Mouse (Mus musculus) left cerebral cortex, adult 8-10 months (tissue): ENCODE measurements at regions not wholly inside any gene's neighbourhood (a gene's known extent, or its start where the extent isn't known, plus 50 kb on each side); places are given as distances from the start of the nearest gene placed in this dataset.

Experiments used
- DNase-seq, 2 experiments: peaks; one replicate each; pipeline ENCODE4 v3.0.0; 2022; ENCODE audit warnings: low spot score in 2 of 2

DNA sequence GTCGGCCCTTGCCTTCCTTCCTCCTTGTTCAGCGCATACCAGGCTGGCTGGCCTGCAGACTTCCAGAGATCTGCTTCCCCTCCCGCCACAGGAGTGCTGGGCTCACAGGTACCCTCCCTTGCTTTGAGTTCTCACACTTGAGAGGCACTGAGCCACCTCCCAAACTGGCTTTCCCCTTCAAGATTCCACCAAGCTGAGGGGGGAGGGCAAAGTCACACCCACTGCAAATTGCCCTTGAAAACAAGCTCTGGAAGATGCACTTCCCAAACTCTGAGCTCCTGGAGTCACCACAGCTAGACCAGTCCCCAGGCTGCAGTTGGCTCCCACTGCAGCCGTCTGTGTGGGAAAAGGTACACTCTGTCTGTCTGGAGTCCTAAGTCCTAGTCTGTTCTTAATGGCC is 142.1 kb upstream of the Slc22a12 start:
- DNase-seq, result no peak

DNA sequence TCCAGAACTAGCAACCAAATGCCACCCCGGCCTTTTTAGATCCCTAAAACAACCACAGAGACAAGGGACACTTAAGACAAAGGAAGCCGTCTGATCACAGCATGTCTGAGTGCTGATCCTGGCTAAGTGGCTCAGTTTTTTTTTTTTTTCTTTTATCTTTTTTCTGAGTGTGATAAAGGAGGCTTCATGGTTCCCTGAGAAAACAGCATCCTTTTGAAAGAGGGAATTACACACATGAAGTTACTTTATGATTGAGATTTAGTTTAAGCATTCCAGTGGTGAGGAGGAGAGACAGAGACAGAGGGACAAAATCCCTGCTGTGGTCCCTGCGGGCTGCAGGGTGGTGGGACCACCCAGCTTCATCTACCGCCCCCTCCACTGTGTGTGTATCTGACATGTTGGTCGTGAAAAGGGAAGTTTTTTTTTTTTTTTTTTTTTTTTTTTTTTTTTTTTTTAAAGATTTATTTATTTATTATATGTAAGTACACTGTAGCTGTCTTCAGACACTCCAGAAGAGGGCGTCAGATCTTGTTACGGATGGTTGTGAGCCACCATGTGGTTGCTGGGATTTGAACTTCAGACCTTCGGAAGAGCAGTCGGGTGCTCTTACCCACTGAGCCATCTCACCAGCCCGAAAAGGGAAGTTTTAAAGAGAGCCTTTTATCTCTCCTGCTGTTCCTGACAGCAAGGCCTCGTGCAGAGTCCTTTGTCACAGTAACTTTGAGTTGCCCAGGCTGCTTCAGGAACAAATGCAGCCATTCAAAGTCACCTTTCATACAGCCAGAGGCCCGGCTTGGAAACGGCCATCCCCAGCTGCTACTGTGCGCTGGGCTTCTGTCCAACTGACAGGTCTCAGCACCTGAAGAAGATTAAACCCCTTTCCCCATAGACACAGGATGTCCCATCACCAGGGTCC is 136.8 kb upstream of the Slc22a12 start:
- DNase-seq, result no peak

GRCm38 (mm10) chr19:6677511-6677910 is 134.7 kb upstream of the Slc22a12 start:
- no peak for DNase-seq

DNA sequence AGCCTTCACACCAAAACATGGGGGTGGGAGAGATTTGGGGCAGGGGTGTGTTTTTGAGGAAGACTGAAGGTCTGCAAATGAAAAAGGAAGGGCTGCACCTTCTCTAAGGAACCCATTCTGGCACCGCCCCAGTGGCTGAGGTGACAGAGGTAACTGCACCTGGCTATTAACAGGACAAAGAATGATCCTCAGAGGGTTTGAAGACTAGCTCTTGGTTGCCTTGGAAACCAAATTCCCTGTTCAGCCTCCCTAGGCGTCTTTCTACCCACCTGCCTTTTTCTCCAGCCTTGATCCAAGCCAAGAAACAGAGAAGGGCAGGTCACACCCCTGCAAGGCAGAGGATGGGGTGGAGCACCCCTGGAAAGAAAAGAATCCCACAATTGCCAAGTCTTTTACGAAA is 132.8 kb upstream of the Slc22a12 start:
- DNase-seq, result no peak

DNA sequence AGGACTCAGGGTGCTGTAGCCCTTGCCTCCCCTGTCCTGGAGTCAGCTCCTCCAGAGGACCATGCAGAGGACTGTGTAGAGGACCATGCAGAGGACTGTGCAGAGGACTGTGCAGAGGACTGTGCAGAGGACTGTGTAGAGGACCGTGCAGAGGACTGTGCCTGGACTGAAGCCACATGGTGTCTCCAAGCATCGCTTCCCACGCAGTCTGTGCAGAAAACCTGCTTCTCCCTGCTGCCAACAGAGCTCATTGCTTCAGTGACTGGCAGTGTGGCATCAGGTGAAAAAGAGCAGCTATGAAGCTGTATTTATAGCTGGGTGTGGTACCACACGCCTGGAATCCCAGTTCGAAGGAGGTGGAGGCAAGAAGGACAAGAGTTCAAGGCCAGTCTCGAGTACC is 128.9 kb upstream of the Slc22a12 start:
- DNase-seq, result peak; percentile 30 to 83

DNA sequence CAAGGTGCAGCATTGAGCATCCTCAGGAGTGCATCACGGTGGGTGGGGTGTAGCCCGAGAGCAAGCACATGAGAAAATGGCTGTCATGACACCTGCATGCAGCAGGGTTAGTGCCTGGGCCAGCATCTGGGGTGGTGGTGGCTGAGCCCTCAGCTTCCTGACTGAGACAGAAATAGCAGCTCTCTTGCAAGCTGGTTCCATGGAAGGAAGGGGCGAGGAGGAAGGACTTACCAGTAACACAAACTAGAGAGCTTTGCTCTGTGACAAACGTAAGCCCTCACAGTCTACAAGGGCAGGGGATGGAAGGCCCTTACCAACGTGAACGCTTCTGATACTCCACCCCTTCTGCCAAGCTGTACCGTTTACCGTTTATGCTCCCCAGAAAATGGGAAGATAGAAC is 127.0 kb upstream of the Slc22a12 start:
- no peak for DNase-seq

GRCm38 (mm10) chr19:6668545-6668944 is 125.7 kb upstream of the Slc22a12 start:
- no peak for DNase-seq

DNA sequence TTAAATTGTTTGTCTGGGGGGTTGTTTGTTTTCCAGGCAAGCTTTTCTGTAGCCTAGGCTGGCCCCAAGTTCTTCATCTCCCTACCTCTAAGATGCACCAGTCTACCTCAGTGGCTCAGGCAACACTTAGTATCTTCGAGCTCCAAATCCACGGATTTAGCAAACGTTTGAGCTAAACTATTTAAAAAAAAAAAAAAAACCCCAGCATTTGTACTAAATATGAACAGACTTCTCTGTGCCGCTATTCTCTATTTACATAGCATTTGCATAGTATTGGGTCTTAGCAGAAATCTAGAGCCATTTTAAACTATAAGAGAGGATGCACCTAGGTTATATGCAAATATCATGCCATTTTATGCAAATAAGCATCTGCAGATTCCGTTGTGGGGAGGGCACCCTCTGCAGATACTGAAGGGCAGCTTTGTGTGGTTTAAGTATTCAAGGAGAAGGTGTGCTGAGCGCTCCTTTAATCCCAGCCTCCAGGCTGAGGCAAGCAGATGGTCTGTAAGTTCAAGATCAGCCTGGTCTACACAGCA is 123.4 kb upstream of the Slc22a12 start:
- no peak for DNase-seq

DNA sequence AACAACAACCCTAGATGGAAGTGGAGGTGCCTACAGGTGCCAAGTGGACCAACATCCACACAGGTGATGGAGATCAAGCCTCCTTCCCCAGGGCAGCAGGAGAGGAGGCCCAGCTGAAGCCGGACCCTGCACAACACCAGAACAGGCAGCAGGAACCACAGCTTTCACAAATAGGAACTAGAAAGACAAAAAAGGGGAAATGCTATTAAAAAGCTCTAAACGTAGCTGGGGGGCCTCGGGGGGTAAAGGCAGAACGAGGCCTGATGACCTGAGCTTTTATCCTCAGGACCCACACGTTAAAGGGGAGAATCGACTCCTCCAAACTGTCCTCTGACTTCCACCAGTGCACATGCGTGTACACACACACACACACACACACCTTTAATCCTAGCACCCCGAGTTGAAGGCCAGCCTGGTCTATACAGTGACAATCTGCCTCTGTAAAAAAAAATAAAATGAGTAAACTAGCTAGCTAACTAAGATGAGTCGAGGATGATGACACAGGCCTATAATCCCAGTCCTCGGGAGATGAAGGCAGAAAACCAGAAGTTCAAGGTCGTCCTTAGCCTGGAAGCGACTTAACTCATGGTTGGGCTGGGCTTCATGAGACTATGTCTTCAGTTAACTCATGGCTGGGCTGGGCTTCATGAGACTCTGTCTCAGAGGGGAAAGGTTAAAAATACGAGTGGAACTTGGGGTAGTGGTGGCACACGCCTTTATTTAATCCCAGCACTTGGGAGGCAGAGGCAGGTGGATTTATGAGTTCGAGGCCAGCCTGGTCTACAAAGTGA is 122.6 kb upstream of the Slc22a12 start:
- DNase-seq, result no peak

DNA sequence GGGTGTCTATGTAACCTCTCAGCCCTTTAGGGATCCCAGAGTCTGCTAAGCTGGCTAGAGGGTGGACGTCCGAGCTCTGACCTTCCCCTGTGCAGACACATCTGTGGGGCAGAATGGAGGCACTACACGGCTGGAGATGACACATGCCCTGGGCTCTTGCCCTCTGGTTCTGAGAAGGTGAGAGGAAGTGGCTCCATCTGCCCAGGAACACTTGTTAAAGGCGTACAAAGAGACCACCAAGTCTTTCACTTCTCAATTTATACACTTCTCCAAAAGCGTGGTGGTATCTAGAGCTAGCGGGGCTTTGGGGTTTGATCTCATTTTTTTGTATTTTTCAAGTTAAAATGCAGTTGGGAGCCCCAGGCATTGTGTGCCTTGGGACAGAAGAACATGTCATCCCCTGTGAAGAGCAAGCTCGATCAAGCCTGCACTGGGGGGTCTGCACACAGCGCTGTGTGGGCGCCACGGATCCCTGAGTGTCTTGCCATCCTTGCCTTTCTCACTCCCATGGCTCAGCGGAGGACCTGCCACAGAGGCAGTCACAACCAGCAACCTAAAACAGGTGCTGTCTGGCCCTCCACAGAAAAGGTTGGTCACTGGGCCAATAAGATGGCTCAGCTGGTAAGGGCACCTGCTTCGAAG is 121.6 kb upstream of the Slc22a12 start:
- no peak for DNase-seq

- DNase-seq, result peak; percentile 65 to 78
Measured at GRCm38 (mm10) chr19:6663391-6663790, 120.6 kb upstream of the Slc22a12 start.

GRCm38 (mm10) chr19:6662346-6662939 is 119.6 kb upstream of the Slc22a12 start:
- no peak for DNase-seq

- DNase-seq, result no peak
Measured at GRCm38 (mm10) chr19:6661508-6661871, 118.7 kb upstream of the Slc22a12 start.

DNA sequence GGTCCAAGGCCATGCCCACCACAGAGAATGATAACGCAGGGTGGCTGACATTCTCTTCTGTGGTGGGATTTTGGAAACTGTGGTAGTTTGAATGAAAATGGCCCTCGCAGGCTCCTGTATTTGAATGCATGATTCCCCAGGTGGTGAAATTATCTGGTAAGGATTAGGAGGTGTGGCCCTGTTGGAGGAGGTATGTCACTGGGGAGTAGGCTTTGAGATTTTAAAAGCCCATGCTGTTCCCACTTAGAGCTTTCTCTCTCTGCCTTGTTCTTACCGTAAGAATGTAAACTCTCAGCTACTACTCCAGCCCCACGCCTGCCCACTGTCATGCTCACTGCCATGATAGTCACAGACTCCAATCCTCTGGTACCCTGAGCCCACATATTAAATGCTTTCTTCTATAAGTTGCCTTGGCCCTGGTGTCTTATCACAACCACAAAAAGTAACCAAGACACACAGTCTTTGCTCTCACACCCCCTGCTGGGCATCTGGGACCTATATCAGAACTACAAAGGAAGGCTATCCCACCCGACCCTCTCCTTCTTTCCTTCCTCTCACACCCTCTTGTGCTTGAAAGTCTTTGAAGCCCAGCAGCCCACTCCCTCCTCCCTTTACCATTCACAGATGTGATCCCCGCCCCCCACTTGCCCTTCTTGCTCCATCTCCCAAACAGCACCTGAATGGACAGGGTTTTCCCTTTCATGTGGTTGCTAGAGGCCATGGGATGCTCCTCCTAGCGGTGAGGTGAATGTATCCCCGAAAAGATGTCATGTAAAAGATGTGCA is 118.1 kb upstream of the Slc22a12 start:
- no peak for DNase-seq

DNA sequence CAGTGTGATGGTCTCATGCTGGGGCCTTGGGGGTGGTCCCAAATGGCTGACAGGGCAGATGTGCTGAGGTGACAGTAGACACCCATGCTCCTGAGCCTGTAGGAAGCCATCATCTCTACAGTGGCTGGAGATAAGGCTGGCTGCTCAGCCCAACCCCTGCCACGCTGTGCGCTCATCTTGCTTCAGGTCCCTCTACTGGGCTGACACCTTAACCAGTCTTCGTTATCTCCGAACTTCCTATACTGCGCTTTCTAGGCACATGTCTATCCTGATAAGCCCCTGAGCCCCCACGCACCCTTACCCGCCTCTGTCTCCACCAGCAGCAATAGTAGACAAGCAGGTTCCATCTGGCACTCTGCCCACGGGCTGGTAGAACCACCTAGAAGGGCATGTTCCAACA is 117.3 kb upstream of the Slc22a12 start:
- DNase-seq, result no peak

DNA sequence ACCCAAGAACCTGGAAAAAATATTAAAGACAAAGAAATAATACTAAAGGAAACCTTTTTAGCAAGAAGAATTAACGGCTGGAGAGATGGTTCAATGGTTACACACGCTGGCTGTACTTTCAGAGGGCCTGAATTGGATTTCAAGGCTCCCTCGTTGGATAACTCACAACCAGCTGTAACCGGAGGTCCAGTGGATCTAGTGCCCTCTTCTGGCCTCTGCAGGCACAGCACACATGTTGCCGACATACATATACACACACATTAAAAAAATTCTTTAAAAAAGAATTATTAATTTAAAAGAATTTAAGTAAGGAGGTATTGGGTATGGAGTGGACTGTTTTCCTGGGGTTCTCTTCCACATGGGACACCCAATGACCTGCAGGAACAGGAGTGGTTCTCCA is 111.7 kb upstream of the Slc22a12 start:
- no peak for DNase-seq

DNA sequence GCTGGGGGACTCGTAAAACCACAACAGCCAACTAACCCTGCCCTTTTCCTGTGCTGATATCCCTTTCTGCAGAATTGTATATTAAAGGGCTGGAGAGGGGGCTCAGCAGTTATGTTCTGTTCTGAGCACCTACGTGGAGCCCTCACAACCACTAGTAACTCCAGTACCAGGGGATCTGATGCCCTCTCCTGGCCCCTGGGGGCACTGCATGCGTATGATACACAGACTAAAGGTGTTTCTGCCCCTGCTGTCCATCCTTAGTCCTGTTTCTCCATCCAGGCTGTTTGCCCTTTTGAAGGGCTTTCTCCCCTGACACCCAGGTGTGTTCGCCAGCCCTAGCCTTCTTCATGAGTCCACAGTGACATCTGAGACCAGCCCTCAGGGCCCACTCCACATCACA is 109.9 kb upstream of the Slc22a12 start:
- DNase-seq, result no peak

- DNase-seq, result no peak
Measured at GRCm38 (mm10) chr19:6651192-6651591, 108.4 kb upstream of the Slc22a12 start.

DNA sequence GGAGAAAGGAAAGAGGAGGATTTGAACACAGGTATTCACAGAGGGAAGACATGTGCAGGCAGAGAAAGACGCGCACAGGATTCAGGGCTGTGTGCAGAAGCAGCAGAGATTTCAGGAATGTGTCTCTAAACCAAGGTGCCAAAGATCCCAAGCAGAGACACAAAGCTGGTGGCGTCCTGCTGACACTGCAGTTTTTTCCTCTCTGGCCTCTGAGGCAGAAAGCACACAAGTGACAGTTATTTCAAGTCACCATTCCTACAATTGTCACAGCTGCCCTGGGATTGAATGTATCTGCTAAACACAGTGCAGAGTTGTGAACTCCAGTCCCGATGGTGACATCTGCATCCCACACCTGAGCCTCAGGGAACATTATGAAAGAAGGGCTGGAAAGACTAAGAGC is 107.1 kb upstream of the Slc22a12 start:
- DNase-seq, result no peak

- DNase-seq, result no peak
Measured at GRCm38 (mm10) chr19:6647686-6648085, 104.9 kb upstream of the Slc22a12 start.

- DNase-seq, result no peak
Measured at GRCm38 (mm10) chr19:6647216-6647615, 104.4 kb upstream of the Slc22a12 start.
